Mouse (Mus musculus) olfactory bulb, adult 2 months (tissue): ENCODE measurements around the gene Kcnk13. TPM values are rescaled to one million over a fixed set of nuclear protein-coding genes. Genes with fewer than 3 reads are reported as not detected.

Source experiments
- H3K27ac ChIP-seq: fragments of 200-500 bp; 2 replicates; pipeline ENCODE4 v1.5.1; 2012; ENCODE audit warnings: low read depth, low read length; ENCODE audit not compliant: insufficient read depth
- H3K4me1 ChIP-seq: fragments of 200-500 bp; 2 replicates; pipeline ENCODE4 v1.6.1; 2012; ENCODE audit warnings: low read length; ENCODE audit not compliant: control insufficient read depth, insufficient read depth
- H3K4me3 ChIP-seq: fragments of 200-500 bp; 2 replicates; pipeline ENCODE4 v1.5.1; 2012; ENCODE audit warnings: mild to moderate bottlenecking, low read depth, low read length, moderate library complexity; ENCODE audit not compliant: insufficient read depth
- CTCF ChIP-seq: fragments of 200-500 bp; IDR thresholded peaks from 2 replicates; pipeline ENCODE4 v1.5.1; 2012; ENCODE audit warnings: low read depth, mild to moderate bottlenecking, low read length, moderate library complexity; ENCODE audit not compliant: insufficient read depth
- POLR2A ChIP-seq: fragments of 200-500 bp; IDR thresholded peaks from 2 replicates; pipeline ENCODE4 v1.6.1; 2012; ENCODE audit warnings: mild to moderate bottlenecking, low read depth, low read length, moderate library complexity; ENCODE audit not compliant: insufficient read depth
- WGBS: fragments of 180-500 bp; shearing (Covaris S2); methylation state at CpG from one replicate; pipeline ENCODE4 v1.1.7; 2018; 5-methylcytosine and 5-hydroxymethylcytosine counted together
- polyA plus RNA-seq: library from polyadenylated mRNA; stranded (reverse); fragments of >200 nt; gene quantifications from 2 replicates; pipeline ENCODE4 v1.2.4, GENCODE M21; 2012; ENCODE audit warnings: low replicate concordance; ENCODE audit not compliant: missing spikeins, insufficient read depth, insufficient read length

Gene Kcnk13
- polyA plus RNA-seq, 1 experiment, result not detected

DNA sequence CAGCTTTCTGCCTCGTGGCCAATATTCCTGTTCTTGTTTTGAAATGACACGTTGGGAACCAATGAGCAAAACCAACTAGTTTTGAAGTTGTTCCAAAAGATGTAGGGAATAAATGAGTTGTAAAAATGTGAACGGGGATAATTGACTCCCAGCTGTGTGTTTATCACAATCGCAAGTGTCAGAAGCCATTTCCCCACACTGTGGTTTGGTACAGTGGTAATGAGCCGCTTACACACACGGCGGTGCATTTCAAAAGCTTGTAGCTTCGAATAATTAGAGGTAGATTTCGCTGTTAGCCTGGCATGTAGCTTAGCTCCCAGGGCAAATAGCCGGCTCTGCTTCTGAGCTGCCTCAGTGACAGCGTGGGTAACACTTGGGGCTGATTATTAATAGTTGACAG lies 61.4 kb downstream of the Kcnk13 start:
- H3K27ac ChIP-seq, result no peak overlapping the region; the same call in 1 of the 2 replicates
- TF ChIP-seq POLR2A, result no peak
- TF ChIP-seq CTCF, result no peak
- WGBS, result 13% methylated on average over 11 of the region's 11 CpGs
- H3K4me1 ChIP-seq, result peaks cover 2% of the 10 kb centered on the region; the same call in 1 of the 2 replicates
- no peak overlapping the region for H3K4me3 ChIP-seq

DNA sequence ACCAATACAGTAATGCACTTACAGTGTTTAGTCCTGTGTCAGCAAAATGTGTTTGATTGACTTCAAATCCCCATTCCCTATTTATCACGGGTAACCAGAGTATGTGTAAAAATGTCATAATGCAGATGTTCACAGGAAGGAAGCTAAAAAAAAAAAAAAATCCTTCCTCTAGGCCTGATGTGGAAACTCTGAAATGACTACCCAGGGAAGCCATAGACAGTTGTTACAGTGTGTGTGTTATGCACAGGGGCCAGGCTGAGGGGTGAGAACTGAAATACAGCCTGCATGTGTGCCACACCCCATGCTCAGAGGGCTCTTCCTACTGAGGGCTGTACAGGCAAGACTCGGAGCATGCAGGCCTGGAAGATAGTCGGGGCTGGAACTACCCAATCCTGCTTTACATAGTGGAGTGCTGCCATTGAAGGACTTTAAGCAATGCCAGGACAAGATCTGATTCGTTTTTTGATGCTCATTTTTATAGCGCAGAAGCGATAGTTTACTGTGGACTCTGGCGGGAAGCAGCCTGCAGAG lies 62.5 kb downstream of the Kcnk13 start:
- 81% methylated on average over 7 of the region's 7 CpGs for WGBS
- H3K27ac ChIP-seq, result no peak overlapping the region
- no peak overlapping the region for H3K4me3 ChIP-seq
- TF ChIP-seq CTCF (no peak), POLR2A (no peak)
- H3K4me1 ChIP-seq, result peaks cover 2% of the 10 kb centered on the region; the same call in 1 of the 2 replicates

DNA sequence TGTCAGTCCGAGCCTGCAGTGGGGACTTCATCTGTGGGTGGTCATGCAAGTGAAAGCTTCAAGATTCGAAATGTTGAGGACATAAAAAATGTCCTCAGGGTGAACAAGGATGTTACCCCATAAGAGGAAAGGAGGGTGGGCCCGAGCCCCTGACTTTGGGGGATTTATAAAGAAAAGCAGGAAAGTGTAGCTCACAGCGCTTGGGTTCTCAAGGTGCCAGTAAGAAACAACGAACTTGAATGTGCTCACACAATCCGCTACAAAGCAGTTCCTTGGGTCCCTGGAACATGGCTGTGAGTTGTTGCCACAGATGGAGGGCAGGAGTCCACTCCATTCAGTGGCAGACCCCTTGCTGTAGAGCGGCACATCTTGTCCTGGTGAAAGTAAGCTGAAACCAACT lies 63.0 kb downstream of the Kcnk13 start:
- 86% methylated on average over 7 of the region's 7 CpGs for WGBS
- TF ChIP-seq POLR2A (no peak), CTCF (no peak)
- Histone ChIP-seq H3K4me3 (no peak overlapping the region), H3K27ac (no peak overlapping the region), H3K4me1 (peaks cover 2% of the 10 kb centered on the region; the same call in 1 of the 2 replicates)

DNA sequence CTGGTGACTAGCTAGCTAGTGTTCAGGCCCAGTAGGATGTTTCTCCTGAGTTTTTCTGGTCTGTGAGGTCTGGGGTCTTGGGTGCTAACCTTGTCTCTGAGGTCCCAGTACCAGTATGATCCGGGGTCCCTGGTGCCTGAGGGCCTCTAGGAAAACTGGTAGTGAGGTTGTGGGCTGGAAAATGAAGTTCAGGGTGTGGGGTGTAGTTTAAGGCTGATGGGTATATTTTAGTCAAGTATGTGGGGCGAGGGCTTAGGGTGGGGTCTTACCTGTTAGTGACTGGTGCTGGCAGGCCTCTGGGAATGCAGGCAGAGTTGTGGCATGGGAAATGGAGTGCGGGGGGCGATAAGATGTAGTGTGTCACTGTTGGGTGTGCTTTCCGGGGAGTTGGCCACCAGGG lies 67.4 kb downstream of the Kcnk13 start:
- Histone ChIP-seq H3K4me3 (no peak overlapping the region), H3K27ac (no peak overlapping the region), H3K4me1 (no peaks in the 10 kb centered on the region)
- no peak for TF ChIP-seq POLR2A
- no peak for TF ChIP-seq CTCF
- WGBS, result 92% methylated on average over 5 of the region's 5 CpGs

DNA sequence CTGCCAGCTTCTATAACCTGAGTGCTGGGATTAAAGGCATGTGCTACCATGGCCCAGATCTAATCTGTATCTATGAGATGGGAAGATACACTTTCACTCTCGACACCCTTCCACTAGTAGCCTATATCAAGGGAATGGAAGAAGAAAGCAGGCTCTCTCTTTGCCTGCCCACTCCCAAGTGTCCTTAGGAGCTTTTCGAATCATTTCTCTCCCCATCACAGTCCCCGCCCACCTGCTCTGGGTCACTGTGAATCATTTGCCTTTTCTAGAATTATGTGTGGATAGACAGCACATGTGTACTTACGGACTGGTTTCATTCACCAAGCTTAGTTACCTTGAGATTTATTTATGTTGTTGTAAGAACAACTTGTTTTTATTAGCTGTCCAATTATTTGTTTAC lies 68.2 kb downstream of the Kcnk13 start:
- Histone ChIP-seq H3K4me3 (no peak overlapping the region), H3K27ac (no peak overlapping the region), H3K4me1 (no peaks in the 10 kb centered on the region)
- no peak for TF ChIP-seq CTCF
- 81% methylated on average over 4 of the region's 4 CpGs for WGBS

DNA sequence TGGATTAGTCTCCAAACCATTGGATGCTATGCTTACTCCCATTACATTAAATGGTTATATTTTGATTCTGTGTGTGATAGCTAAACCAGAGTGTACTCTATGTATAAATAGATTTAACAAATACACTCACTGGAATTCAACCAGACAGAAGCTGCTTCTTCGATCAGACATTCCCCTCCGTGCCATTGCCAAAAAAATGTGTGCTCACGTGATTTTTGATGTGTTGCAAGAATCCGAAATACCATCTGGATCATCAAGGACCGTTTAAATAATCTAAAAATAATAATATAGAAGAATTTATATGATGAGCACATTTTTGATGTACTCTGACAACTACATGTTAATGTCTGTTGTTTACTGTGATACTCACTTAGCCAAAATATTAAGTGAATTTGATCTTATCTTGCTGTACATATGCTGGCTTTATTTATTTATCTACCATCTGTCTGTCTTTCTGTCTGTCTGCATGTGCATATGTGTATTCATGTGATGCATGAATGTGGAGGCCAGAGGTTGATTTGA lies 74.5 kb downstream of the Kcnk13 start:
- Histone ChIP-seq H3K4me3 (no peak overlapping the region), H3K4me1 (peaks cover 6% of the 10 kb centered on the region; the same call in 1 of the 2 replicates), H3K27ac (no peak overlapping the region)
- TF ChIP-seq CTCF (no peak), POLR2A (no peak)
- 84% methylated on average over 5 of the region's 5 CpGs for WGBS

DNA sequence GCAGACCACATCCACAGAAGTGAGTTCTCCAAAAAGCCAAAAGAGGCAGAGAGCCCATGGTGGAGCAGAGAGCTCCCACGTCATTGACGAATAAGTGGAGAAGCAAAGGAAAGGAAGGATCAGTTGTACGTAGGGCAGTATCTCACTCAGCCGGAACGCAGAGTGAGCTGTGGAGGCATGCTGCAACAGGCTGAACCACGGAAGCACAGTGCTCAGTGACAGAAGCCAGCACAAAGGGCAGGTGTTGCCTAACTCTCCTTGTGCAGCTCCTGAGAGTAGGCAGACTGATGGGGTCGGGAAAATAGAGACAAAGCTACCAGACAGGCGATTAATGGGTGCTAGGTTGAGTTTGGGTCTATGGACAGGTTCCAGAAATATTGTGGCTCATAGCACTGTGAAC lies 77.8 kb downstream of the Kcnk13 start:
- Histone ChIP-seq H3K27ac (no peak overlapping the region), H3K4me1 (peaks cover 18% of the 10 kb centered on the region), H3K4me3 (no peak overlapping the region)
- TF ChIP-seq CTCF, result no peak
- TF ChIP-seq POLR2A, result no peak
- WGBS, result 85% methylated on average over 8 of the region's 8 CpGs

DNA sequence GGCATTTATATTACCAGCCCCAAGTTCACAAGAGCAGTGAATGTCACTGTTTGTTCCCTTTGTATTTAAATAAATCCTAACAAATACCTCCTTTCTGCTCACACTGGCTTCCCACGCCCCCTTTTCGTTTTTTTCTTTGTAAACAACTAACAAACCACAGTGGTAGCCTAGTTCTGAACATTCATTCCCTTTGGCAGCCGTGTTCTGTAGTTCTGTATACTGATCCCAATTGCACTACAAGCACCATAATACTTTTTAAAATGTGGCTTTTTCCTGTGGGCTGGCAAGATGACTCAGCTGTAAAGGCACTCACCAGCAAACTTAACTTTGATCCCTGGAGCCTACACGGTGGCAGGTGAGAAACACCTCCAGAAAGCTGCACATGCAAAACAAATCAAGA lies 80.4 kb downstream of the Kcnk13 start:
- Histone ChIP-seq H3K27ac (peak overlapping the region; percentile 79), H3K4me3 (no peak overlapping the region), H3K4me1 (peaks cover 18% of the 10 kb centered on the region)
- 13% methylated on average over 4 of the region's 4 CpGs for WGBS
- TF ChIP-seq CTCF (no peak), POLR2A (no peak)

DNA sequence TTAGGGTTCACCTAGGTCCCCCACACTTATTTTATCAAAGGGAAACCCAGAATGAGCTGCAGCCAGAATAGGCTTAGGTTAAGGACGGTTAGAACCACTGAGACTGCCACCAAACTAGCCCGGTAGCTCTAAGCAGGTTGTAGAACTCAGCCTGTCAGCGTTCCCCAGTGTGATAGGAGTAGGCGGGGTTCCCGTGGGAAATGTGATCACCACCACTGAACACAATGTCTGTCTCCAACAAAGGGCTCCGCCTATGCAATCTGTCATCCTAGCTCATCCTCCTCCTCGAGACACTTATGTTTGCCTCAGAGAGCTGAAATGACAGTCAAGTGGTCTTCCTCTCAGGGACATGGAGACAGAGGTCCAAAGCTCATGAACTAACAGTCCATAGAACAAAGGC lies 86.3 kb downstream of the Kcnk13 start:
- 58% methylated on average over 7 of the region's 7 CpGs for WGBS
- Histone ChIP-seq H3K4me3 (no peak overlapping the region), H3K27ac (no peak overlapping the region), H3K4me1 (0 out of 2 replicates have a peak, but pooled peaks cover 4% of the 10 kb centered on the region)
- no peak for TF ChIP-seq CTCF
- no peak for TF ChIP-seq POLR2A
